Mouse (Mus musculus): Measurements from ENCODE around the gene Kncn. TPM values are rescaled to one million over a fixed set of nuclear protein-coding genes. Genes with fewer than 3 reads are reported as not detected.
A peak's percentile ranks its signal among the peaks of the same experiment; 100 is the strongest.

Kncn gene
- polyA plus RNA-seq, 1 experiment from 2014 or later = 0.13 TPM

DNA sequence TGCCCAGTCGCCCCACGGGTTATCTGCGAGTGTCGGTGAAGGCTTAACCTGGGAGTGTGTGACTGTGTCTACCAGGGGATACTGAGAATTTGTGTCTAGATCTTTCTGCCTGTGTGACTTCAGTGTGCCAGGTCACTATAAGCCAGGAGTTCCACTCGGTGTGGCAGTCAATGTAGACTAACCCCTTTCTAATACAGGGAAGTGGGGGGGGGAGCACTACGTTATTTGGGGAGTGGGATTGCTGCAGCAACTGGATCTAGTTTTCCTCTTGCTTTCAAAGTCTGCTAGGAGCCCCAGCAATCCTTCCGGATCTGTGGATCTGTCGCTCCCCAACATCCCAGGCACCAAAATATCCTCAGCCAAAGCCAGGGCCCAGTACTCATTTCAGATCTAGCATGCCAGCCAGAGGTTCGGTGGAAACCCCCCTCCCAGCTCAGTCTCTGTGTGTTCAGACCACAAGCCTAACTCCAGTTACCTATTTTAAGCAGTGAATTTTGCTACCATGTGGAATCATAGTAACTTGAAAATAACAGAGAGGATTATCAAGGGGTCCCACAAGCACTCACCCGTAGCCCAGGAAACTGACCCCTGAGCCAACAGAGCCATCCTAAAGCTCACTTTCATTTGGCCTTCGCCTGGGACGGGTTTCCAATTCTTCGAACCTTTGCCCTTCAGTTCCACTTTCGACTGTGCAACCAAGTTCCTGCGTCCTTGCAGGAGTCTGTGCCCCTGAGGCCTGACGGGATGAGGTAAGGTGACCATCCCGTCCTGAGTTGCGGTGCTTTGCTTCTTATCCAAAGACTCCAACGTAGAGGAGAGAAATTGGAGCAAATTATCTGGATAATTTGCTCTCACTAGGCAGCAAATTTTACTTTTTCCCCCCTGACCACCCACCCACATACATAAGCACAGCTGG lies 53.1 kb downstream of the Kncn start:
- Histone ChIP-seq H3K36me3 (replicated peaks; ENCODE audit: control insufficient read depth, insufficient read depth) (no peaks in the 10 kb centered on the region), H3K4me2 (replicated peaks) (peak overlapping the region; percentile 19; the same call in 1 of the 2 replicates), H3K9me3 (ENCODE audit: control insufficient read depth, low read length) (no peaks in the 10 kb centered on the region), H3K27me3 (ENCODE audit: control insufficient read depth, insufficient read depth, low read length) (peaks cover 92% of the 10 kb centered on the region), H3K27ac (no peak overlapping the region), H3K9ac (no peak overlapping the region), H3K4me1 (replicated peaks; ENCODE audit: control insufficient read depth, insufficient read depth, low read length) (0 out of 2 replicates have a peak, but pooled peaks cover 8% of the 10 kb centered on the region), H3K4me3 (replicated peaks; ENCODE audit: low read length) (peak overlapping the region; percentile 2; the same call in 1 of the 2 replicates)
- 4% methylated on average over 19 of the region's 19 CpGs for WGBS
- DNase-seq (ENCODE audit: low spot score) (no peak), ATAC-seq (ENCODE audit: low FRiP score) (no peak)

GRCm38 (mm10) chr4:115938276-115939160 lies 54.3 kb downstream of the Kncn start:
- peak overlapping the region; percentile 20 for H3K4me3 ChIP-seq (replicated peaks; ENCODE audit: low read length)
- no peak overlapping the region; the same call in 1 of the 2 replicates for H3K9ac ChIP-seq
- ATAC-seq (ENCODE audit: low FRiP score) (no peak), DNase-seq (ENCODE audit: low spot score) (no peak)
- no peak overlapping the region for H3K27ac ChIP-seq
- 0 out of 2 replicates have a peak, but pooled peaks cover 8% of the 10 kb centered on the region for H3K4me1 ChIP-seq (replicated peaks; ENCODE audit: control insufficient read depth, insufficient read depth, low read length)
- no peaks in the 10 kb centered on the region for H3K9me3 ChIP-seq (ENCODE audit: control insufficient read depth, low read length)
- H3K4me2 ChIP-seq (replicated peaks) = peak overlapping the region; percentile 48
- WGBS = 1% methylated on average over 37 of the region's 37 CpGs
- H3K36me3 ChIP-seq (replicated peaks; ENCODE audit: control insufficient read depth, insufficient read depth) = no peaks in the 10 kb centered on the region
- H3K27me3 ChIP-seq (ENCODE audit: control insufficient read depth, insufficient read depth, low read length) = peaks cover 92% of the 10 kb centered on the region

Other genes starting within 250 kb of the Kncn start
- 0.99 and 1.9 TPM in 2 replicates for gene Cyp4b1, start 236.7 kb upstream of the Kncn start, polyA plus RNA-seq (2014; fragmentation: Nextera tagmentation; extraction: Ambion mirVana)
- gene Efcab14, start 146.7 kb upstream of the Kncn start, polyA plus RNA-seq (2014; fragmentation: Nextera tagmentation; extraction: Ambion mirVana) = 23.9 and 25.5 TPM in 2 replicates
- 0.27 and 0.33 TPM in 2 replicates for gene Tex38, start 103.4 kb upstream of the Kncn start, polyA plus RNA-seq (2014; fragmentation: Nextera tagmentation; extraction: Ambion mirVana)
- gene Atpaf1, start 99.6 kb upstream of the Kncn start, polyA plus RNA-seq (2014; fragmentation: Nextera tagmentation; extraction: Ambion mirVana) = 40.9 and 45.6 TPM in 2 replicates
- gene Mob3c, start 56.3 kb upstream of the Kncn start, polyA plus RNA-seq (2014; fragmentation: Nextera tagmentation; extraction: Ambion mirVana) = 5.5 and 5.8 TPM in 2 replicates
- 21.3 and 21.6 TPM in 2 replicates for gene Mknk1, start 45.2 kb upstream of the Kncn start, polyA plus RNA-seq (2014; fragmentation: Nextera tagmentation; extraction: Ambion mirVana)
- gene 6430628N08Rik, start 6.3 kb downstream of the Kncn start, polyA plus RNA-seq (2014; fragmentation: Nextera tagmentation; extraction: Ambion mirVana) = 0.13 TPM in 1 of 2 replicates, not detected in the other
- 2.7 and 3.3 TPM in 2 replicates for gene Dmbx1, start 55.5 kb downstream of the Kncn start, polyA plus RNA-seq (2014; fragmentation: Nextera tagmentation; extraction: Ambion mirVana)
- 18.0 and 18.5 TPM in 2 replicates for gene Faah, start 133.5 kb downstream of the Kncn start, polyA plus RNA-seq (2014; fragmentation: Nextera tagmentation; extraction: Ambion mirVana)
- gene Nsun4, start 169.5 kb downstream of the Kncn start, polyA plus RNA-seq (2014; fragmentation: Nextera tagmentation; extraction: Ambion mirVana) = 10.4 and 11.5 TPM in 2 replicates
- gene Uqcrh, start 190.7 kb downstream of the Kncn start, polyA plus RNA-seq (2014; fragmentation: Nextera tagmentation; extraction: Ambion mirVana) = 438 and 513 TPM in 2 replicates
- 75.9 and 79.7 TPM in 2 replicates for gene Lrrc41, start 190.9 kb downstream of the Kncn start, polyA plus RNA-seq (2014; fragmentation: Nextera tagmentation; extraction: Ambion mirVana)
- gene Rad54l, start 239.3 kb downstream of the Kncn start, polyA plus RNA-seq (2014; fragmentation: Nextera tagmentation; extraction: Ambion mirVana) = 7.0 and 7.2 TPM in 2 replicates
- 72.1 and 73.8 TPM in 2 replicates for gene Pomgnt1, start 239.4 kb downstream of the Kncn start, polyA plus RNA-seq (2014; fragmentation: Nextera tagmentation; extraction: Ambion mirVana)